ENCODE assay signal across 26 mouse cellular contexts in genomic region chr5:99868286-99868685, GRCm38 (mm10). TPM values are rescaled to one million over a fixed set of nuclear protein-coding genes. Genes with fewer than 3 reads are reported as not detected.
"Had no signal": no experiment of that assay in that cellular context is flagged by ENCODE, and none has a peak within 500 bp of the region (broad histone marks: within the 10 kb centered on the region; RNA-seq: fewer than 3 reads in every experiment).

No protein-coding gene starts in this region.

- H3K4me2 ChIP-seq: heart, embryonic 12.5 days; hindbrain, embryonic 12.5 days; hindbrain, embryonic 14.5 days; intestine, embryonic 15.5 days; kidney, embryonic 15.5 days; limb, embryonic 13.5 days; limb, embryonic 15.5 days; liver, embryonic 12.5 days had no signal

- H3K36me3 ChIP-seq: heart, embryonic 12.5 days; hindbrain, embryonic 12.5 days; intestine, embryonic 15.5 days; kidney, embryonic 15.5 days; limb, embryonic 13.5 days; limb, embryonic 15.5 days; liver, embryonic 12.5 days had no signal

- DNase-seq: gastrocnemius, postnatal 14 days; gastrocnemius, postnatal 36 days; heart, adult 18-20 months; heart, postnatal 10 days; kidney, adult 11 months; kidney, adult 2 months; kidney, adult 9 months; kidney, postnatal 14 days; kidney, postnatal 36 days; layer of hippocampus, adult 9-11 months; layer of hippocampus, postnatal 36 days; left cerebral cortex, postnatal 4 days had no signal

- H3K4me1 ChIP-seq: heart, embryonic 12.5 days; intestine, embryonic 15.5 days; kidney, embryonic 15.5 days; limb, embryonic 15.5 days; liver, embryonic 12.5 days had no signal

- H3K9me3 ChIP-seq: heart, embryonic 12.5 days; hindbrain, embryonic 12.5 days; intestine, embryonic 15.5 days; kidney, embryonic 15.5 days; limb, embryonic 13.5 days; limb, embryonic 15.5 days; liver, embryonic 12.5 days had no signal

- ATAC-seq: hindbrain, embryonic 16.5 days; inflammation-experienced regulatory T-cells, adult 6 months; intestine, embryonic 15.5 days; liver, embryonic 12.5 days had no signal

- H3K27ac ChIP-seq: hindbrain, embryonic 12.5 days; hindbrain, embryonic 14.5 days; intestine, embryonic 15.5 days; kidney, embryonic 15.5 days; kidney, postnatal 0 days; limb, embryonic 13.5 days; limb, embryonic 15.5 days; liver, embryonic 12.5 days; liver, embryonic 14.5 days had no signal

- H3K27me3 ChIP-seq: heart, embryonic 12.5 days; hindbrain, embryonic 12.5 days; intestine, embryonic 15.5 days; kidney, embryonic 15.5 days; limb, embryonic 13.5 days; limb, embryonic 15.5 days; liver, embryonic 12.5 days had no signal

- H3K9ac ChIP-seq: heart, embryonic 12.5 days; hindbrain, embryonic 12.5 days; hindbrain, embryonic 14.5 days; intestine, embryonic 15.5 days; kidney, embryonic 15.5 days; limb, embryonic 13.5 days; limb, embryonic 15.5 days; liver, embryonic 12.5 days; liver, embryonic 14.5 days had no signal

- H3K4me3 ChIP-seq: heart, embryonic 12.5 days; hindbrain, embryonic 12.5 days; intestine, embryonic 15.5 days; kidney, embryonic 15.5 days; limb, embryonic 13.5 days; limb, embryonic 15.5 days; liver, embryonic 12.5 days had no signal

RNA-seq across cellular contexts. Expression of gene Vamp9, which starts 37.8 kb away (rescaled TPM):
- polyA plus RNA-seq: heart, embryonic 12.5 days; hindbrain, embryonic 12.5 days; inflammation-experienced regulatory T-cells, adult 6 months; kidney, embryonic 15.5 days; large intestine, adult 2 months; liver, adult 2 months; liver, embryonic 12.5 days; liver, embryonic 14.5 days had no signal
